Mouse (Mus musculus) G1E (cell line): ENCODE measurements around the gene Fem1a.

Experiments
- CTCF ChIP-seq: IDR thresholded peaks from 2 replicates; pipeline ENCODE4 v1.5.1; 2012; ENCODE audit warnings: low read depth, low read length, inconsistent platforms, mixed read lengths
- GATA1 ChIP-seq: IDR thresholded peaks from 2 replicates; pipeline ENCODE4 v1.6.1; 2012; ENCODE audit warnings: borderline replicate concordance, low read length, inconsistent platforms, mixed read lengths
- GATA2 ChIP-seq: IDR thresholded peaks from 2 replicates; pipeline ENCODE4 v1.6.1; 2012; ENCODE audit warnings: low read depth, low read length, inconsistent platforms, borderline replicate concordance
- POLR2AphosphoS5 ChIP-seq: IDR thresholded peaks from 2 replicates; pipeline ENCODE4 v1.6.1; 2012; ENCODE audit warnings: low read depth, low read length, inconsistent platforms; ENCODE audit not compliant: insufficient replicate concordance
- TAL1 ChIP-seq: conservative IDR thresholded peaks from 2 replicates; pipeline ENCODE4 v1.6.1; 2012; ENCODE audit warnings: low read depth, low read length, inconsistent platforms, mixed read lengths

DNA sequence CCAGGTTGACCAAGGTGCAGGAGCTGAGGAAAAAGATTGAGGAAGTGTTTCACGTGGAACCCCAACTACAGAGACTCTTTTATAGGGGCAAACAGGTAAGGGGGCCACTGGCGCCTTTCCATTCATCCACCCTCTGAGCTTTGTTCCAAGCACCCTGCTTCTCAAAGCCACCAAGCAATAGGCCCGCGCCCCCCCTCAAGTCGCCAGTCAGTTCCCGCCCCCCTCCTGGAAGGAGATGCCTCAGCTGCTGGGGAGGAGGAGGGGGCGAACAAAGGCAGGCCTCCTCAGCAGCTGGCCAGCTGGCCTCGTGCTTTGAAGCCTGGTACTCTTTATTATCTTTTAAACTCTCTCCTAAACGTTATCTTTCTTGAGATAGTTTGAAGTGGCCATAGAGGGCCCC, 48.5 kb downstream of the Fem1a start:
- TF ChIP-seq CTCF (no peak), GATA1 (no peak), GATA2 (no peak), POLR2AphosphoS5 (no peak), TAL1 (no peak)
